Mouse (Mus musculus): Measurements from ENCODE around the gene Mast4.

Gene Mast4

GRCm38 (mm10) chr13:102811129-102811832, 523.0 kb downstream of the Mast4 start:
- DNase-seq (ENCODE audit: low spot score in 2 of 2): peak; percentile 38 to 48

- no peak for DNase-seq (ENCODE audit: low spot score in 2 of 2)
These were observed 527.6 kb downstream of the Mast4 start for GRCm38 (mm10) chr13:102806652-102807051.

- DNase-seq (ENCODE audit: low spot score in 2 of 2): no peak
These were observed 529.1 kb downstream of the Mast4 start for GRCm38 (mm10) chr13:102805190-102805589.

DNA sequence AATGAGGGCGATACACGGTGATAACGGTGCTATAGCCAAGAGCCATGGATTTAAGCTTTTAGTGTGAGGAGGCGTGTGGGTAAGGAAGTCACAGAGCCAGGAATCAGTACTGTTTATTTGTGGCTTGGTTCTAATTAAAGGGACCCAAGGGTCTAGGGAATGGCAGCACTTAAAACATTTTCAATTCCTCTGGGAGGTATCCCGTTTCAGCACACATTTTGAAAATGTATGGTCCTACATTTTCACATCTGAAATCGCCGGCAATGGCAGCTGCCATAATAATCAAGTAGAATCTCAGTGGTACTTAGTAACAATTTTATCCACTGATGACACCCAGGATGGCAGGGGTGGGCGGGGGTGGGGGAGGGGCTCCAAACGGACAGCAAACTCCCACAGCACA, 531.1 kb downstream of the Mast4 start:
- no peak for DNase-seq (ENCODE audit: low spot score in 2 of 2)

- no peak for DNase-seq (ENCODE audit: low spot score in 2 of 2)
These were observed 542.1 kb downstream of the Mast4 start for GRCm38 (mm10) chr13:102792157-102792556.

DNA sequence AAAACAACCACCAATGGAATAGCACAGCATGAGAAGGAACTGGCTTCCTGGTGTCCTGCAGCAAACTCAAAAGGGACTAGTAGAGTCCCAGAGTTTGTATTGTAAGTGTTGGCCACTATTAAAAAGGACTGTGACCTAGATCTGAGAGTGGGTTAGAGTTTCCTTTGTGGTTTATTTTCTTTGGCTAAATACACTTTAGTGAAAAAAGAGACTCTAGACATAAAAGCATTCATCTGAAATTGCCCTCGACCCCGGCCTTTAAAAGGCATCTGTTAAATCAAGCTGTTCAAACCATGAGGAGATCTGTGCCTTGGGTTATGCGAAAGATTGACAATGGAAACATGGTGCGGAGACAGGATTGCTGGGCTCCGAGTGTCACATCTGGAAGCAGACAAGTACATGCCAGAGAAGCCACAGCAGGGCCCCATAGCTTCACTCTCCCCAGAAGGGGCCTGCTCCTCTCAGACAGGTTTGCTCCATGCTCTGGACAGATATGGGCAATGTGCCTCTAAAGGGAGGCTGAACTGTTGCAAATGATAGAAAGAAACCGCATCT, 543.6 kb downstream of the Mast4 start:
- DNase-seq (ENCODE audit: low spot score in 2 of 2): no peak

DNA sequence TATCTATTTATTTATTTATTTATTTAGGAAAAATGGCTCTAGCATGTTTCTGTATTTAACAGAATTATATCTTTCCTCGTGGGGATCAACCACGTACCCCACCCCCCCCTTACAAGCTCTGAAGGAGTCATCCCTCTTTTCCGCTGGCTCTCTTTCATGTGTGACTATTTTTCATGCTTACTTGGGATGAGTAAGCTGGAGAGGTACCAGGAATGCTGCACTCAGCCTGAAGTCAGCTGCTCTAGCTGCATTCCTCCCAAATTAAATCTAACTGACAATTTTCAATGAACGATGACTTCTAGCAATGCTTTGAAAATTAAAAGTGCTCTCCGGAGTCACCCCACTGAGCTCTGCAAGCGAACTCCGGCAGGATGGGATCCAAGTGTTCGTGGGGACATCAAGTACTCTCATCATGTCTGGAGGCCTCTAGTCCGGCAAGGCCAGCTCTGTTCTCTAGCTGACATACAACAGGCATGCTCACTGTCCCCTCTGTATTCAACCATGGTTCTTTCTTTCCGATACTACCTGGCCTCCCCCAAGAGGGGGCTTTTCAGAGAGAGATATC, 547.5 kb downstream of the Mast4 start:
- DNase-seq (ENCODE audit: low spot score in 2 of 2): no peak

- DNase-seq (ENCODE audit: low spot score in 2 of 2): no peak
These were observed 550.6 kb downstream of the Mast4 start for GRCm38 (mm10) chr13:102783531-102784310.

GRCm38 (mm10) chr13:102779275-102779674, 555.0 kb downstream of the Mast4 start:
- DNase-seq (ENCODE audit: low spot score in 2 of 2): no peak

GRCm38 (mm10) chr13:102778859-102779258, 555.4 kb downstream of the Mast4 start:
- no peak for DNase-seq (ENCODE audit: low spot score in 2 of 2)

- DNase-seq (ENCODE audit: low spot score in 2 of 2): no peak
These were observed 558.8 kb downstream of the Mast4 start for GRCm38 (mm10) chr13:102775506-102775905.

- no peak for DNase-seq (ENCODE audit: low spot score in 2 of 2)
These were observed 559.5 kb downstream of the Mast4 start for GRCm38 (mm10) chr13:102774786-102775201.

DNA sequence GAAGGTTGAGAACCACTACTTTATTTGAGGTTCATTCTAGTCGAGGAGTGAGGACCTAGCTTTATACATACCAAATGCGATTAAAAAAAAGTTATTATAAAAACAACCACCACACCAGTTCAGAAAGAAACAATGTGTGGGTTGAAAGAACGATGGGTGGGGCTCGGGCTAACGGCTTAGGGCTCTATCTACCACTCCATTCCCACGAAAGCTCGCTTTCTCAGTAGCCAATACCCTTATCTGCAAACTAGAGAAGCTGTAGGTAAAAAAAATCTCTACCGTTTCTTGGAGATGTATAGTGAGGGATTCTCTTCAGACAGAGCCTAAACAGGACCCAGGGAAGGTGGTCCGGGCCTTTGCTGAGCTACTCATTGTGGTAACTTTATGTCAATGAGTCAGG, 561.1 kb downstream of the Mast4 start:
- DNase-seq (ENCODE audit: low spot score in 2 of 2): no peak

- DNase-seq (ENCODE audit: low spot score in 2 of 2): no peak
These were observed 564.1 kb downstream of the Mast4 start for GRCm38 (mm10) chr13:102770194-102770593.

GRCm38 (mm10) chr13:102768512-102768911, 565.8 kb downstream of the Mast4 start:
- no peak for DNase-seq (ENCODE audit: low spot score in 2 of 2)

DNA sequence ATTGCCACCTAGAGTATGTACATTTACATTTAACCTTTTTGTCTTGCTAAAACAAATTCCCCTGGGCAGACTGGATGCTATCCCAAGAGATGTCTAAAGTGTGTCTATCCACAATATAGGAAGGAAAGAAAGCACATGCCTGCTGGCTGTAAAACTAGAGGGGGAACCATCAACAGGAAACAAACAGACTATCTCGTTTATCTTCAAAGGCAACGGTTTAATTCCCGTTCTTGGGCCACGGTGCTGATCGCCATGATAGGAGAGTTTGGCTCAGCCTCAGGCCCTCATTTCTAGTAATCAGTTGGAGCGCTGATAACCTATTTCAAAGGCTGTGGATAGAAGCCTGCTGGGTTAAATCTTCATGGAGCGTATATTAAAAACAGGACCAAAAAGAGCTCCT, 567.2 kb downstream of the Mast4 start:
- no peak for DNase-seq (ENCODE audit: low spot score in 2 of 2)

DNA sequence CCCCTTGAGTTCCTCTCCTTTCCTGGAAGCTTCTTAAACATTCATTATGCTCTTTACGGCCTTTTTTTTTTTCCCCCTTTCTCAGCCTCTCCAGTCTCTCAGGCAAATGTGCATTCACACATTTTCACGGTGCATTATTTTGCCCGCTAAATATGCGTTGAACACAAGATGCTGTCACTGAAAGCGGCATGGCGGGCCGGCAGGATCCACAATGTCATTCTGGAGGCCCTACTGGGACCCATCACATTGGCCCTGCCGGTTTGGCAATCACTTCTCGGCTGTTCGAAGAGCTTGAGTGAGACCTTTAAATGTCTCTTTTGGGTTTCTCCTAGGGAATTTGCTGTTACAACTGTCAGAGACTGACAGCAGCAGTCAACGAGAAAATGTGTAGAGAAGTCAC, 569.1 kb downstream of the Mast4 start:
- no peak for DNase-seq (ENCODE audit: low spot score in 2 of 2)

GRCm38 (mm10) chr13:102764218-102764617, 570.1 kb downstream of the Mast4 start:
- no peak for DNase-seq (ENCODE audit: low spot score in 2 of 2)

DNA sequence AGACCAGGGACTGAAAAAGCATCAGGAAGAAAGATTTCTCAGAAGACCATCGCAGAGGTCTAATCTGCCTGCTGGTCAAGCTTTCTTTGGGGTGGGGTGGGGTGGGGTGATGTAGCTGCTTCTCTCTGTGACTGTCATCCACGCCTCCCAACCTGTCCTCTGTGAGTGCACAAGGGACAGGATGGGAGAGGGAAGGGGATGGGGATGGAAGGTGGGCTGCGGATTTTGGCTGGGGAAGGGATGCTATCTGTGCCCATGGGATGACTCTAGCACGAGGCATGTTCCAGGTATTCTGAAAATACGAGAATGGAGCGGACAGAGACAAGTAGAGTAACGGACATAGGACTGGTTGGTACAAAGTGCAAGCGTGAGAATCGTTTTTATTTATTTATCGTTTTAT, 572.1 kb downstream of the Mast4 start:
- no peak for DNase-seq (ENCODE audit: low spot score in 2 of 2)

- DNase-seq (ENCODE audit: low spot score in 2 of 2): no peak
These were observed 572.9 kb downstream of the Mast4 start for GRCm38 (mm10) chr13:102761410-102761809.

- DNase-seq (ENCODE audit: low spot score in 2 of 2): no peak
These were observed 576.3 kb downstream of the Mast4 start for GRCm38 (mm10) chr13:102758021-102758420.

DNA sequence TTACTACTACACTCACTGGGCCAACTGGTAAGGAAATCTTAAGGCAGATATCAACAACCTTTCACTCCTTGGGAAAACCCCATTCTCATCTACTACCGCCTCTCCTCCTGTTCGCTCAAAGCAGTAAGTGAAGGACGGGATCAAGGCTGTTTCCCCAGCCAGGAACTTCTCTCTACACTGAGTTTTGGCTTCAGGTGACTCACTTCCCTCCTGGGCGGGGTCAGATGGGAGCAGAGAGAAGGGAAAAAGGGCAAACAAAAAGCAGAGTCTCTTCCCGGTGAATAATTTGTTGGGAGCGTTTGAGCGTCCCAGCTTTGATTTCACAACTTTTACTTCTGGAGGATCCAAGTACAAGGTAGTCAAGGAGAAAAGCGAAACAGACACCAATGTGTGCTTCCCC, 578.2 kb downstream of the Mast4 start:
- DNase-seq (ENCODE audit: low spot score in 2 of 2): no peak

DNA sequence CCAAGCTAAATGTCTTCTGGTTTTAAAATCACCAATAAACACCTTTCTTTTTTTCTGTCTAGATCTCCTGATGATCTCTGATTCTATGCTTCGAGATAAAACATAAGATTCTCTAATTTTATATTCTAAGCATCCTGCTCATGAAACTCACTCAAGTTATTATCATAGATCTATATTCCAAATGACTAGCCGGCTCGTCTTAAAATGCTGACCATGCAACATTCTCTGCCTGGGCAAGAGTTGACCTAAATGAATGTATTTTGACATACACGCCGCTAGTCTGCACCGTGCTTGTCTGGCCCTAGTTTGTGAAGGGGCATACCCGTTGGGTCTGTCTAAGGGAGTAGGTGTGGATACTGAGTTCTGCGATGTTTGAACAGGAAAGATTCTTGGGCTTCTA, 579.2 kb downstream of the Mast4 start:
- no peak for DNase-seq (ENCODE audit: low spot score in 2 of 2)

All from right cerebral cortex, adult 2 months (tissue).